Mouse (Mus musculus): ENCODE measurements around the gene Fen1. TPM values are rescaled to one million over a fixed set of nuclear protein-coding genes. Genes with fewer than 3 reads are reported as not detected.

Fen1 gene
- polyA plus RNA-seq, 1 experiment from 2014 or later, result 113 TPM

Small RNAs within 50 kb of the gene (microRNA-seq; reads per million reads assigned to microRNA genes)
- gene Mir6993, result not detected

Other genes starting within 250 kb of the Fen1 start
- gene Fth1, start 223.6 kb downstream of the Fen1 start, polyA plus RNA-seq (2014; fragmentation: Nextera tagmentation; extraction: Ambion mirVana), result 1,187 and 1,207 TPM in 2 replicates
- gene Best1, start 202.5 kb downstream of the Fen1 start, polyA plus RNA-seq (2014; fragmentation: Nextera tagmentation; extraction: Ambion mirVana), result 1.0 and 1.5 TPM in 2 replicates
- gene Rab3il1, start 202.5 kb downstream of the Fen1 start, polyA plus RNA-seq (2014; fragmentation: Nextera tagmentation; extraction: Ambion mirVana), result 42.6 and 43.0 TPM in 2 replicates
- 6.1 and 6.2 TPM in 2 replicates for gene Fads3, start 162.6 kb downstream of the Fen1 start, polyA plus RNA-seq (2014; fragmentation: Nextera tagmentation; extraction: Ambion mirVana)
- 48.9 and 57.1 TPM in 2 replicates for gene Fads2, start 102.4 kb downstream of the Fen1 start, polyA plus RNA-seq (2014; fragmentation: Nextera tagmentation; extraction: Ambion mirVana)
- gene Fads1, start 21.3 kb downstream of the Fen1 start, polyA plus RNA-seq (2014; fragmentation: Nextera tagmentation; extraction: Ambion mirVana), result 160 and 171 TPM in 2 replicates
- gene Tmem258, start 155 bp downstream of the Fen1 start, polyA plus RNA-seq (2014; fragmentation: Nextera tagmentation; extraction: Ambion mirVana), result 379 and 382 TPM in 2 replicates
- 1.8 and 2.5 TPM in 2 replicates for gene Myrf, start 36.6 kb upstream of the Fen1 start, polyA plus RNA-seq (2014; fragmentation: Nextera tagmentation; extraction: Ambion mirVana)
- 3.2 and 3.4 TPM in 2 replicates for gene Dagla, start 100.7 kb upstream of the Fen1 start, polyA plus RNA-seq (2014; fragmentation: Nextera tagmentation; extraction: Ambion mirVana)
- gene Syt7, start 184.9 kb upstream of the Fen1 start, polyA plus RNA-seq (2014; fragmentation: Nextera tagmentation; extraction: Ambion mirVana), result 3.7 and 4.7 TPM in 2 replicates

All from neural tube, embryonic 11.5 days (tissue).